Mouse (Mus musculus): Measurements from ENCODE around the gene Grap2.

Gene Grap2

GRCm38 (mm10) chr15:80682343-80682742 lies 109.9 kb downstream of the Grap2 start:
- DNase-seq (ENCODE audit: low spot score in 2 of 2) = no peak

- no peak for DNase-seq (ENCODE audit: low spot score in 2 of 2)
Measured at GRCm38 (mm10) chr15:80683151-80683550, 110.8 kb downstream of the Grap2 start.

GRCm38 (mm10) chr15:80683990-80684389 lies 111.6 kb downstream of the Grap2 start:
- peak in 1 of 2 experiments; percentile 58 for DNase-seq (ENCODE audit: low spot score in 2 of 2)

- DNase-seq (ENCODE audit: low spot score in 2 of 2) = no peak
Measured at GRCm38 (mm10) chr15:80684786-80685602, 112.6 kb downstream of the Grap2 start.

GRCm38 (mm10) chr15:80685603-80685895 lies 113.2 kb downstream of the Grap2 start:
- DNase-seq (ENCODE audit: low spot score in 2 of 2) = no peak

GRCm38 (mm10) chr15:80688536-80688935 lies 116.1 kb downstream of the Grap2 start:
- no peak for DNase-seq (ENCODE audit: low spot score in 2 of 2)

GRCm38 (mm10) chr15:80693492-80693891 lies 121.1 kb downstream of the Grap2 start:
- no peak for DNase-seq (ENCODE audit: low spot score in 2 of 2)

- peak; percentile 82 to 90 for DNase-seq (ENCODE audit: low spot score in 2 of 2)
Measured at GRCm38 (mm10) chr15:80694125-80694910, 121.9 kb downstream of the Grap2 start.

GRCm38 (mm10) chr15:80697564-80697963 lies 125.2 kb downstream of the Grap2 start:
- no peak for DNase-seq (ENCODE audit: low spot score in 2 of 2)

GRCm38 (mm10) chr15:80701481-80702257 lies 129.3 kb downstream of the Grap2 start:
- DNase-seq (ENCODE audit: low spot score in 2 of 2) = peak in 1 of 2 experiments; percentile 25

Measured in right cerebral cortex, postnatal 10 days (tissue).